Mouse (Mus musculus) left cerebral cortex, adult 9 months (tissue): ENCODE data around the gene Focad.

Experiments used
- DNase-seq, 2 experiments: peaks; one replicate each; pipeline ENCODE4 v3.0.0; 2022; ENCODE audit warnings: low spot score in 2 of 2

Gene Focad

GRCm38 (mm10) chr4:88300832-88301621 is 206.6 kb downstream of the Focad start:
- no peak for DNase-seq

GRCm38 (mm10) chr4:88302291-88302690 is 207.9 kb downstream of the Focad start:
- DNase-seq = peak in 1 of 2 experiments; percentile 32

- DNase-seq = no peak
These were observed 213.3 kb downstream of the Focad start for GRCm38 (mm10) chr4:88307691-88308090.

GRCm38 (mm10) chr4:88308342-88309116 is 214.1 kb downstream of the Focad start:
- no peak for DNase-seq

DNA sequence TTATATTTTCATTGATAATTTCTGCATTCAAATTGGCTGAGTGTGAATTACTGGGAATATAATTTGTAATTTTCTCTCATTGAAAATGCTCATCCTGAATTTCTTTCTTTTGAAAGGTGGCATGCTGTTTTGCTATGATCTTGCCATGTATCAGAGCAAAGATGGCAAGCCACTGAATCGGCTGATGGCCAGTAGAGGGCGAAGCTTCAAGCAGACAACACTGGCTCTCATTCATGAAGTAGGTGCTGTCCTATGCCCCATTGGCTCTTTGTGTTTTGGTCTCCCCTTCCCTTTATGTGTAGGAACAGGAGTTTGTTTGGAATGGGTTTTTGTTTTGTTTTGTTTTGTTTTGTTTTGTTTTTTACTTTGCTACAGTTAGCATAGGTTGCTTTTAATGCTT is 215.2 kb downstream of the Focad start:
- no peak for DNase-seq

- no peak for DNase-seq
These were observed 220.5 kb downstream of the Focad start for GRCm38 (mm10) chr4:88314898-88315297.

GRCm38 (mm10) chr4:88320067-88320466 is 225.6 kb downstream of the Focad start:
- no peak for DNase-seq

DNA sequence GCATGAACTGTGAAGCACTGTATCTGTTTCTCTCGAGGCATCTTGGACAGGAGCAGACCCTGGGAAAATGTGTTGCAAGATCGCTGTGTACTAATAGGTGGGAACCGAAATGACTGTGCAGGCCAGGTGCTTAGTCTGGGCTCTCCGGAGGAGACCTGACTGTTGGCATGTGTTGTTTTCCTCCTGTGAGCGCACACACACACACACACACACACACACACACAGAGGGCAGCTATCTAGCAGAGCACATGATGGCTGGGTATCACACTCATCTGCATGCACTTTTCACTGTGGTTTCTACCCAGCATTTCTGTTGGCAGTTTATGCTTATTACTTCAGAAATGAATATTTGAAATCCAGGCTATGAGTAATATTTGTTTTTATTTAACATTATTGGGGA is 231.0 kb downstream of the Focad start:
- DNase-seq = no peak

DNA sequence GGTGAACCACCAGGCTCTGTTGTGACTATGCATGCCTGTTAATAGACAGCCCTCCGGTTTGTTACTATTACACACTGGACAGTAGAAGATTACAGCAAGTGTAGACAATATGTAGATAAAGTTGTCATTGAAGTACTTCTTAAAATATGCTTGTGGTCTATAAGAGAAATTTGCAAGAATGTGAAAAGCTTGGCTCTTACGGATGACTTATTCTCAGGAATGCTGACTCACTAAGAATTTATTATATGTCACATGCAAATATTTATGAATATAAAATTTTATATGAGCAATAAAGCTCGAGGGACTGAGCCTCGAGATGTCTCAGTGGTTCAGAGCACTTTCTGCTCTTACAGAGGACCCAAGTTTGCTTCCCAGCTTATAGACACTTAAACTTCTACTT is 240.1 kb downstream of the Focad start:
- no peak for DNase-seq

DNA sequence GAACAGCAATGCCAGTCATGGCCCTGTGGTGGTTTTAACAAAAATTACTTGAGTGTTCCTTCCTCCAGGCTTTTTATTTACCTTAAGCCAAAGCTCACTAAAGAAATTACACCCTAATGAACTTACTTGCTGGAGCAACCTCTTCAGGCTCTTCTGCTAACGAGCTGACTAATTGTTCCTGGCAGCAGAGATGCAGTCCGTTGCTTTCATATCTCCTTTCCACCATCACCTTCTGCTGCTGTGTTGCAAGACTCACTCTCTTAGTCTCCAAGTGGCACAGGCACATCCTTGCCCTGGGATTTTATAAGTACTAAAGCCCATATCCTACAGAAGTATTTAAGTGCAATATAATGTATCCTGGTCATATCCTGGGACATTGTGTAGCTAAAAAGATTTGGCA is 242.3 kb downstream of the Focad start:
- DNase-seq = no peak

DNA sequence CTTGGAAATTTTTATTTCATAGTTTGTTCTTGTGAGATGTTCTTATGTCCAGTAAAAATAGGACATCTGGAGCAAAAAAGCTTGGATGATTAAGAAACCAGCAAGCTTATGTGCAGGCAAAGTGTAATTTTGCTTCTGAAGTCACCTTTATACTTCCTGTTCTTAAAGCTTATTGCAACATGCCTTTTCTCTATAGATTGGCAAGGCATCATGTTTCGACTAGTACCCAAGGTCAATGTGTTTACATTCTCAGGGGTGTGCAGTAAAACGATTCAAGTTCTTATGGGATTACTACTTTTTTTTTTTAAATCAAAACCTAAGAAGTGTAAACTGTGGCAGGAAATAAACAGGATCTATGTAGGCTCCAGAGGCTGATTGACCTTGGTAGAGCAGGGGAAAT is 242.9 kb downstream of the Focad start:
- DNase-seq = no peak

DNA sequence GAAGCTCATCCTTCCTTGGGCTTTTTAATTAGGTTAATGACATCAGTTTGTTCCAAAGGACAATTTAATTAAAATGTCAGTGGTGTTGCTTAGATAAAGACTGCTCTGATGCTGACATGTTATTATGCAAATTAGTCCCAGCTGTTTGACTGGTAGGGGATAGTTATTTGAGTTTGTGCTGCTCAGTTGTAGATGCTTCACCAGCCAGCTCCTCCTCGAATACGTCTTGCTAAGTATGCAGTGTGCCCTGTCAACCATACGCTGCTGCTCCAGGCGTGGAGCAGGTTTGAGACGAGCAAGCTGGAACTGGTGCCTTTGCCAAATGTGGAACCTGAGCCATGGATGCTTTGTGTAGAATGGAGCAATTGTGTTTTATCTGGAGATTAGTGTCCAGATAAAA is 243.7 kb downstream of the Focad start:
- no peak for DNase-seq

DNA sequence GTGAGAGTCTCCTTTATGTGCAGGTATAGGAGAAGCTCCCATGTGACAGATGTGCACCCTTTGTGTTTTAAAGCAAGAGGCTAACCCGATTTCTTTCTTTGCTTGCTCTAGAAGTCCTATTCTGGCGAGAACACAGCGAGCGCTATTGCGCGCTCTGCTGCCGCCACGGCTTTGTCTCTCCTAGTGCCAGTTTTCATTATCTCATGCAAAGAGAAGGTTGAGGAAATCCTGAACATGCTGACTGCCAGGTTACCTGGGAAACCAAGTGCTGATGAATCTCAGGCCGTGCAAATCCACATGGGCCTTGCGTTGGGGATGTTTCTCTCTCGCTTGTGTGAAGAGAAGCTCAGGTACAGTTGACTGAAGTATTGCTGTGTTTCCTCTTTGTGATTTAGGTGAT is 250.0 kb downstream of the Focad start:
- DNase-seq = peak in 1 of 2 experiments; percentile 62

DNA sequence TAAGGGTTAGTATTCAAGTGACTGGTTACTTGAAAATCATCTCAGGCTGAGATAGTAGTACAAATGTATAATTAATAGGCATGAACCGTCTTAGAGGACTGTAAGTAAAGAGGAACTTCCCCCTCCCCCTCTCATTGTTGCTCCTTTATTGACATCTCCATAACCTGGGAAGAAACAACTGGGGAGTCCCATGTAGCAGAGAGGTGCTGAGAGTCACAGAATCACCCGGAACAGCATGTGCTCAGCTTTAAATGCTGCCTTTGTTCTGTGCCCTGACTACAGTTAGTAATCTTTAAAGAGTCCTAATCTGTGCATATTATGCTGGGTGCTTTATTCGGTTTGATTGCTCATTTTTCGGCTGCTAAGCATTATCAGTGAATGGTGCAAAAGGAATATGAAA is 250.6 kb downstream of the Focad start:
- DNase-seq = no peak

DNA sequence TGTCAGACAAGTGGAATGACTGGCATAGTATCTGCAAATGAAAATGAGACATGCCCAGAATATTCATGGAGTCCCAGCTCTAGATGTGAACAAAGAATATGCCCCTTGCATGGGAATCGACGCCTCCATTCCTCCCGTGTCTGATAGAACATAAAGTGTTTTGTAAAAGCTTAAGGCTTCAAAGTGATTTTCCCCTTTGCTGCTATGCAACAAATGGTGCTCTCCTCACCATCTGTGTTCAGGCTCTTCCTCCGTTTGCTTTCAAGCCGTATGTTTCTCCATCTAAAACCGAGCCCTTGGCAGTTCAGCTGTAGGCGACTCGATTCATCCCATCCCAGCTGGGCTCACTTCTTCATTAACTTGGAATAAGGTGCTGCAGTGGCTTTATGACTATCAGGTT is 251.5 kb downstream of the Focad start:
- DNase-seq = peak in 1 of 2 experiments; percentile 42

GRCm38 (mm10) chr4:88350910-88351309 is 256.5 kb downstream of the Focad start:
- DNase-seq = peak in 1 of 2 experiments; percentile 78

- peak in 1 of 2 experiments; percentile 26 for DNase-seq
These were observed 262.2 kb downstream of the Focad start for GRCm38 (mm10) chr4:88356652-88357051.

DNA sequence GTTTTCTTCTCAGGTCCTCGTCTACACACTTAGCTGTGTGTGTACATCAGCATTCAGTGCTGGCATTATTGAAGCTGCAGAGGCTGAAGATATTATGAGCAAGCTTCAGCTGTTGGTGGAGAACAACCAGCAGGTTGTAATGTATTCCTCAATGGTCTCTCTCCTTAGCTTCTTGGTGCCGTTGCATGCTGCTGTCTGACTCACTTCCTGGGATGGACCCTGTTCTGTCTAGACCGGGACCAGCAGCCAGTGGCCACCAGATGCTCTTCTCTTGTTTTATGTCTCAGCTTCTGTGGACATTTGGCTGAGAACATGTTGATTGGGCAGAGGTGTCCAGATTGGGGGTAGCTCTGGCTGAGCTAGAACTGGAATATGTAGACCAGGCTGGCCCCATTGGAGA is 263.0 kb downstream of the Focad start:
- no peak for DNase-seq

GRCm38 (mm10) chr4:88369951-88370350 is 275.5 kb downstream of the Focad start:
- no peak for DNase-seq

DNA sequence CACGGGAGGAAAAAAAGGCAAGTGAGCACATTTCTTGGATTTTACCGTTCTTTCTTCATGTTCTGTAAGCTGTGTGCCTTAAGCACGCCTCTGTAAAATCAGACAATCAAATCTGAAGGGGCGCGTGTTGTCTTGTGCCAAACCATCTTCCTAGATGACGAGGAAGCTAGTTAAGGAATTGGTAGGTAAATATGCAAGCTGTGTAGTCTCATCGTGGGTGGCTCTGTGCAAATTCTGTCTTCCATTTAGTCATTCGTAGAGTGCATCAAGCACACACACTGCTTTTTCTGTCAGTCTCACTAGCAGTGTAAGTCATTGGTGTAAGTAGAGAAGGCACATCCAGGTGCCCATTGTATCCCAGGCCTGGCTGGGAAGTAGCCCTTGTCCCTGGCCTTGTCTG is 276.4 kb downstream of the Focad start:
- DNase-seq = no peak

DNA sequence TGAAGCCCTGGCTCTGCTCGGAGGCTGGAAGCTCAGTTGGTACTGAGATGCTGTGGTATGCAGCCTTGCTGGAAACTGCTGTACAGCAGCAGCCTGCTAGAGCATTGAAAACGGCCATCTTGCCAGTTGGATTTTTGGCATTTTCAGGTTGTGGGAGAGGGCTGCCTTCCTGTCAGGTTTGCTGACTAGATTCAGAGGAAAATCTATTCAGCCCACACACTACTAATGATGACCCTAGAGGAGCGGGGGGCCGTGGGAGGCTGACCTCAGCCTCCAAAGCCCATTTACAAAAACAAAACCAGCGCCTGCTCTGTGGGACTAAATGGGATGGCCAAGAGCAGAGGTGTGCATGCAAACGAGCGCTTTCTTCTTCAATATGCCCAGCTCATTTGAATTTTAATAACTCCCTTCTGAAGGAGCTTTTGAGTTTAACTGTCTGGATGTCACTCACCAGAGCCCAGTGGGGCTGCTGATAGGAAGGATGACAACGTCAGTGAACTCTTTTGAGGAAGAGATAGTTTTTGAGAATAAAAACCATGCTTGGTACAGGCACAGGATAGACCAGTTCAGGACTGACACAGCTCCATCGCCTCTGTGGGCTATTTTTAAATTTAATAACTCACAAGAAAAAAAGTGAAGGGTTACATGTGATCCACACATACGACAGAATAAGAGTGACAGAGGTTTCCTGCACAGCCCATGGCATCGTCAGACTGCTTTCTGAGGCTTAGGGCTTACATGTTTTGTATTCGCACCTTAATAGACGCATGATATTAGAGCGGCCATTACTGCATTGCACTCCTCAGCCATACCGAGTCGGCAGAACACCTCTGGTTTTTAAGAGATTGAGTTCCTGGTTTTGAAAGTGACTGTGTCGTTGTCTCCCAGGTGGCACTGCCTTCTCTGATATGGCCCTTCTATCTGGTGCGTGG is 278.1 kb downstream of the Focad start:
- no peak for DNase-seq

- DNase-seq = no peak
These were observed 295.6 kb downstream of the Focad start for GRCm38 (mm10) chr4:88390036-88390435.
